Mouse (Mus musculus) neural tube, embryonic 10.5 days (tissue): Measurements from ENCODE around the gene Smim22.
A peak's percentile ranks its signal among the peaks of the same experiment; 100 is the strongest.

Source experiments
- DNase-seq: peaks from one replicate; pipeline ENCODE4 v3.0.0-alpha.2; 2017; ENCODE audit warnings: low spot score; ENCODE audit errors: extremely low spot score

The Smim22 gene

DNA sequence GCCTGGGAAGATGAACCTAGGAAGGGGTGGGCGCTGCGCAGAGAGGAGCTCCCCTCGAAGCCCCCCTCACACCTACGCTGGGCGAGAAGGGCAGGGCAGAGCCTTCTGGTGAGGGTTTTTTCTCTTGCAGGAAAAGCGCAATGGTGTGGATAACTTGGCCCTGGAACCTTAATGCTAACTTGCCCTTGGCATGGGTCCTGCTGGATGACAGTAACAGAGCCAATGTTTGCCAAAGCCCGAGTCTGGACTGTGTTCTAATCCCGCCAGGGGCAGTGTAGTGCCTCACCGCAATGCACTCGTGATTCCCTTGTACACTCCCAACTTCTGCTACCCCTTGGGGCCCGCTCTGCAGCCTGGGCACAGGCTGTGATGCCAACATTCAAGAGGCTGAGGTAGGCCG lies 988 bp downstream of the Smim22 start:
- no peak for DNase-seq

- DNase-seq = no peak
Measured at GRCm38 (mm10) chr16:5010371-5010935, 3.4 kb downstream of the Smim22 start.

GRCm38 (mm10) chr16:5011285-5011684 lies 4.2 kb downstream of the Smim22 start:
- DNase-seq = no peak

GRCm38 (mm10) chr16:5012036-5013005 lies 5.2 kb downstream of the Smim22 start:
- DNase-seq = no peak

- peak; percentile 97 for DNase-seq
Measured at GRCm38 (mm10) chr16:5013054-5013838, 6.2 kb downstream of the Smim22 start, which contains the start of gene Rogdi. Gene Rogdi (minus strand): TSS chr16:5013553.

DNA sequence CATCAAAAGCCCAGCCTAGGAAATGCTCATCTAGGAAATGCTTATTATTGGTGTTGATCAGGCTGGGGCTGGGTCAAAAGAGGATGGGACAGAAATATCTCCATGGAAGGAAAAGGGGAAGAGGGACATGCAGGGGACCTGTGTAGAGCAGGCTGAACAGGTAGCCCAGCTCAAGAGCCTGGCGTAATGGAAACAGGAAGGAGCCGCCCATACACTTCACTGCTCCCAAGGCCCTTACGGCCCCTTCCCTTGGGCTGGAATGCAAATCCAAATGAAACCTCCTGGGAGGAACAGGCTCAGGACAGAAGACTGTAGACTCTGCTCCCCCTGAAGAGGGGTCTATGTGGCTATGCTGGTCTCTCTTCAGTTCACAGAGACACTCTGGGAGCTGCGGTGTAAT lies 7.5 kb downstream of the Smim22 start:
- DNase-seq = no peak

DNA sequence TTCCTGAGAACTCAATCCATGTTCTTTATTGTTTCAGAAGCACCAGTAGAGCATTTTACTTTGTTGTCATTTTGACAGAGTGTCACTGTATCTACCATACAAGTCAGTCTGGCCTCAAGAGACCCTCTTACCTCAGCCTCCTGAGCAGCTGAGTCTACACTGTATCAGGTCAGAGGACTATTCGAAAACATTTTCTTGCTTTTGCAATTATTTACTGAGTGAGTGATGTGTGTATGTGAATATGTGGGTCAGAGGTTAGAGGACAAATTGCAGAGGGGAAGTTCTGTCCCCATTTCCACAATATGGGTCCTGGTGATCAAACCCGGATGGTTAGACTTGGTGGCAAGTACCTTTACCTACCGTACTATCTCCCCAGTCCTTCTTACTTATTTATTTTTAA lies 16.9 kb downstream of the Smim22 start:
- no peak for DNase-seq

- DNase-seq = no peak
Measured at GRCm38 (mm10) chr16:5029847-5030246, 22.8 kb downstream of the Smim22 start.

DNA sequence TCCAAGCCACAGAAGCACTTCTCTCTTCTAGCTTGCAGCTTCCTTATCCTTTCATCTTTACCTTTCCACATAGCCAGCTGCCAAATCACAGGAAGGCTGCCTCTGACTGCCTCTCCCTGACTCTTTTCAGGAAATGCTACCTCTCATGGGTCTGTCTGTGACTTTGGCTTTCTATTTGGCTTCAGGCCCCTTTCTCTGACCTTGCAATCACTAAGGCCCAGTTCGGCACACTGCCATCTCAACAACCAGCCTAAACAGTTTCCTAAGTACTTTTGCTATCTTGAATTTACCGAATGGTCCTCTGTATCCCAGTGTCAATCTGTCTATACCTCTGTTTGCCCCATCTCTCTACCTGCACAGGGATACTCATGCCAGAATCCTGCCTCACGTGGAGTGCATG lies 28.5 kb downstream of the Smim22 start:
- DNase-seq = no peak

DNA sequence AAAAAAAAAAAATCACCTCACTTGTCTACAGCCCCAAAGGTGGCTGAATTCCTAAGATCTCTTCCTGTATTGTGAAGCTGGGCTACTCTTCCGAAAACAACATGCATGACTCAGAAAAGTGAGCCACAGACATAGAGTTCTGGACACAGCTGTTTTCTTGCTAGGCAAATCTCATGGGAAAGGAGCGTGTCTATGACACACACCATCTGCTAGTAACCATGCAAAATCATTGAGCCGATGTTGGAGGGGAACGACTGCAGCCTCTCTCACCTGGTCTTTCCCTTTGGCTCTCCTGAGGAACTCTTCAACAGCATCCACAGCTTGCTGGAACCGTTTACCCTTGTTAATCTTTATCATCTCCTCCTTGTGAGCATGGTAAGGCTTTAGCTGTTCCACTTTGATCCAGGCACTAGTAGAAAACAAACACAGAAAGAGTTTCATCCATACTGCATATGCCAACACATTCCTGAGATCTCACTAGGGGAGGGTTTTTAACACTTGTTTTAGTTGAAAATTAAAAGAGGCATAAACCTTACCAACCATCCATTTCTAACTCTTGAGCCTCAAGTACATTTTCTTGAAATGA lies 29.7 kb downstream of the Smim22 start:
- DNase-seq = no peak

GRCm38 (mm10) chr16:5045322-5045721 lies 38.2 kb downstream of the Smim22 start:
- no peak for DNase-seq

DNA sequence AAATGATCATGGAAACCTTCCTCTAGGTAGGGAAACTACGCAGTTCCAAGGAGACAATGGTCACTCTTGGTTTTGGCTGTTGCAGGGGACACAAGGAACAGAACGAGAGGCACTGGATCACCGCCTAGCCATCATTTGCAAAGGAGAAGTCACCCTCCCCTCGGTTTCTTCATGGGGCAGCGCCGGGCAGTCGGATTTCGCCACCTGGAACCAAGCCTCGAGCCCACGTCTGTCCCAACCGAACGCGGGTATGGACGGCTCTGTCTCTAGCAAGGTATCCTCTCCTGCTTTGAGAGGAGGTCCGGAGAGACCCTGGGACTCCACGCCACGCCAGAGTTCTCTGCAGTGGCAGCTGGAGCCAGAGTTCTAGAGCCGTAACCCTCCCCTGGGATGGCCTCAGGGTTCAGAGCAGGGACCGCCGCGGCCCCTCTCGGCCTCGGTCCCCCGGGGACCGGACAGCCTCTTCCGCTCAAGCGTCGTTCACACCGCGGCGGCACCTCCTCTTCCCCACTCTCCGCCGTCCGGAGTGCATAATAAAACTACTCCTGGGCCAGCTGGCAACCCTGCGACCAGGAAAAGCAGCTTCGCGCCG lies 42.2 kb downstream of the Smim22 start:
- no peak for DNase-seq

GRCm38 (mm10) chr16:5049774-5050234 lies 42.7 kb downstream of the Smim22 start, which contains the start of the genes Glyr1 and Ubn1:
Gene Glyr1 (minus strand): TSS chr16:5049863.
Gene Ubn1 (plus strand): TSS chr16:5050057.
- DNase-seq = peak; percentile 96

- DNase-seq = peak; percentile 82
Measured at GRCm38 (mm10) chr16:5050251-5051110, 43.4 kb downstream of the Smim22 start.
